Mouse (Mus musculus) brain, embryonic 14.5 days (tissue): ENCODE measurements around the gene Nod1. TPM values are rescaled to one million over a fixed set of nuclear protein-coding genes. Genes with fewer than 3 reads are reported as not detected.

ENCODE experiments used
- DNase-seq: peaks from one replicate; pipeline ENCODE4 v3.0.0-alpha.2; 2011; ENCODE audit warnings: low read depth
- CTCF ChIP-seq: fragments of 200-500 bp; IDR thresholded peaks from 2 replicates; pipeline ENCODE4 v1.5.1; 2012; ENCODE audit warnings: inconsistent platforms, mild to moderate bottlenecking, moderate library complexity, borderline replicate concordance; ENCODE audit not compliant: insufficient read depth, insufficient read length; ENCODE audit errors: extremely low read depth
- POLR2A ChIP-seq: fragments of 200-500 bp; IDR thresholded peaks from 2 replicates; pipeline ENCODE4 v1.6.1; 2012; ENCODE audit warnings: mild to moderate bottlenecking, inconsistent platforms, borderline replicate concordance; ENCODE audit not compliant: poor library complexity, insufficient read depth, insufficient read length, severe bottlenecking; ENCODE audit errors: extremely low read depth
- polyA plus RNA-seq: library from polyadenylated mRNA; depleted of rRNA; stranded (reverse); fragments of >200 nt; gene quantifications from 2 replicates; pipeline ENCODE4 v1.2.3, GENCODE M21; 2012

The Nod1 gene
- polyA plus RNA-seq, 1 experiment: 3.9 TPM

DNA sequence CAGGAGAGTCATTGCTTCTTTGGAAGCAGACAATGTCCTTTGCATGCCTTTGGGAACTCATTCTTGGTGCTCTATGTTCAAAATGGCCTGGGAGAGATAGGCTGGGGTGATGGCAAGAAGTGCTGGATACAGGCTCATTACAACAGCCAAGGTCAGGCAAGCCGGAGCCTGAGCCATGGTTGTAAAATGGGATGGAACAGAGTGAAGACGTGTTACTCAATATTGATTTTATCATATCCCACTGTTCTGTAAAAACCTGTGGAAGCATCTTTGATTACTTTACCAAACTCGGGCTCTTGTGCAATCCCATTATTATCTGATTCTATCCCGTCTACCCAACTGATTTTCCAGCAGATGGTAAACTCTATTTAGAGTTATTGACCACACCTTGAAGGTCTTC lies 28.9 kb upstream of the Nod1 start:
- TF ChIP-seq POLR2A: no peak
- no peak for TF ChIP-seq CTCF
- no peak for DNase-seq

- TF ChIP-seq POLR2A: no peak
- DNase-seq: no peak
Measured at GRCm38 (mm10) chr6:54997726-54998125, 25.3 kb upstream of the Nod1 start.

GRCm38 (mm10) chr6:54996361-54996760 lies 23.9 kb upstream of the Nod1 start:
- no peak for TF ChIP-seq POLR2A
- no peak for TF ChIP-seq CTCF
- DNase-seq: no peak

DNA sequence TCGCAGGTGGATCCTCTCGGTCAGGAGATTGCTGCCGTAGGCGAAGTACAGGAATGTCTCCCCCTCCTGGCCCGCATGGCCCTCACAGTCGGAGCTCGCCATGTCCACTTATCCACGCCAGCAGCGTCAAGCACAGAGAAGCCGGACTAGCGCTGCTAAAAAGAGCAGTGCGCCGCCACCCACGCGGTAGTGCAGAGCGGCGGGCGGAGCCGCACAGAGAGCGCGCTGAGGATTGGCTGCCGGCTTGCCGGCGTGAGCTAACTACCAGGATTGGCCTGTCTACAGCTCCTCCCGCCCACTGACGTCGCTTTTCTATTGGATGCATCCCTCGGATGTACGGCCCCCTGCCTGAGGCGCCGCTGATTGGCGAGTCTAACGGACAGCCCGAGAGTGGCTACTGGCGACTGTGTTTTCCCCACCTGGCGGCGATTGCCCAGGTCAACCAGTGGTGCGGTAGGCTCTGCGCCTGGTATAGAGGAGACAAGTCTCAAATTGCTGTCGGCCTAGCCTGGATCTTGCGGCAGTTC lies 20.4 kb upstream of the Nod1 start, which contains the start of gene Ggct:
Ggct (minus strand) TSS at position 217 of the 527 bp plus-strand sequence.
- peak; percentile 99 for DNase-seq
- TF ChIP-seq POLR2A (peak; percentile 27; the same call in 1 of the 2 replicates), CTCF (peak; percentile 67)

DNA sequence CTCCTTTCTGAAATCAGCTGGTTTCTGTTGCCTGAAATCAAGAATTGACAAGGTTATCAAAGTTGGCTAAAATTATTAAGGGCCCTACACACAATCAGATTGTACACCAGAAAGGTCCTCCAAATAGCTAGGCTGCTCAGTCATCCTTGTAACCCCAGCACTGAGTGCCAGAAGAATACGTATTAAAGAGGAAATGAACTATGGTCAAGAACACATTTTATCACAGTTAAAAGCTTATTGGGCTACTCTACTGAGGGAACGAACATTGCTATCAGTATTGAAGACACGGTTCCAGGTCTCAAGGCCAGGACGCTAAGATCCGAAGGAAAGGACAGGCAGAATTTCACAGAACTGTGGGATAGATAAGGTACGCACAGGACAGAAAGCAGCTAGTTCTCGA lies 19.7 kb upstream of the Nod1 start:
- TF ChIP-seq CTCF (no peak), POLR2A (no peak)
- DNase-seq: no peak

DNA sequence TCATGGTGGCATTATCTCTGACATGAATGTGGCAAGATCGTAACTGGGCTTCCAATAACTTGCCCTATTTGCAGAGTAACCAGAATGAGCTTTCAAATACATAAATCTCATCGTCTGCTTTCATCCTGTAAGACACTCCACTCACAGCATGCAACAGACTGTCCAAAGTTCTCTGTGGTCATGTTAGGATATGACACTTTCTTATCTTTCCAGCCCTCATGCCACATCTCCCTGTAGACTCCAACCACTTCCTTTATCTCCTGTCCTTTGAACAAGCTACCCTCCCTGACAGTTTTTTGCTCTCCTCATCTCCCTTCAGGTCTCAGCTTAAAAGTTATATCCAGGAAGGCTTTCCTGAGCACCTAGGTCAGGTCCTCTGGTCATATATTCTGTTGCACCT lies 18.8 kb upstream of the Nod1 start:
- TF ChIP-seq POLR2A: no peak
- no peak for TF ChIP-seq CTCF
- DNase-seq: no peak

GRCm38 (mm10) chr6:54988141-54988540 lies 15.7 kb upstream of the Nod1 start:
- DNase-seq: no peak
- TF ChIP-seq POLR2A (no peak), CTCF (no peak)

GRCm38 (mm10) chr6:54984096-54984495 lies 11.7 kb upstream of the Nod1 start:
- no peak for DNase-seq
- TF ChIP-seq POLR2A (no peak), CTCF (no peak)

DNA sequence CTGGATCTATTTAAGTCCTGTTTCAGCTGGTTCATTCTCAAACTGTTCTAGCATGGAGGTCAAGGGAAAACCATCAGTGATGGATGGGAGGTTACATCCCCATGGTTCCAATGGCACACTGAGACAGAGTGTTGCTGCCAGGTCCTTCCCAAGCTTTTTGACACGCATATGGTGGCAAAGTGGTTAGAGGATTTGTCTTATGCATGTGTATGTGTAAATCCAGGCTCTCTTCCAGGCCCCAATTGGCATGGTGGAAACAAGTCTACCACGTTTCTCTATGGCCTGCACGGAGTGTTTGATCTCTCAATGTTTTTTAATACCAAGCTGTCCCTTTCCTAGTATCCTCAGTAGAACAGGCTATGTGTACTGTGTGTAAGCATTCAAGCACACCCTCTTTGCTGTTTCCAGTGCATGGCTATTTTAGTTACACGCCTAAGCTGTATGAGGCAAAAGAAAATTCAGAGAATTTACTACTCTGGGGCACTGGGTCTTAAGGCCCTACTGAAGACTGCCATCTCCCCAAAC lies 11.2 kb upstream of the Nod1 start:
- peak; percentile 5 for DNase-seq
- TF ChIP-seq POLR2A: no peak
- TF ChIP-seq CTCF: no peak

DNA sequence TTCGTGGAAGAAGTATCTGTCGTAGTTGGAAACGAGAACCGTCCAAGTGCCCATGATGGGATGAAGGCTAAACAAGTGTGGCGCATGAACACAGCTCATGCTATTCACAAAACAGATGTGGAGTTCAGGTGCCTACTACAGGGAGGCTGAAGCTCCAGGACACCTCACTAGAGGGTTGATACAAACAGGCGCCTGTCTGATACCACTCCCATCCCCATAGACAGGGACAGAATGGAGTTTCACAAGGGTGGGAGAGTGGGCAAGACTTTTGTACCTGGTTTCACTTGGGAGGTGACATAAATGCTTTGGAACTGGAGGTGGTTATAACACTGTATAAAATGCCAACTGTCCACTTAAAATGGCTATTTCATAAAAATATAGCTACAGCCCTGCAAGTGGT lies 7.0 kb upstream of the Nod1 start:
- DNase-seq: no peak
- TF ChIP-seq POLR2A (no peak), CTCF (no peak)

DNA sequence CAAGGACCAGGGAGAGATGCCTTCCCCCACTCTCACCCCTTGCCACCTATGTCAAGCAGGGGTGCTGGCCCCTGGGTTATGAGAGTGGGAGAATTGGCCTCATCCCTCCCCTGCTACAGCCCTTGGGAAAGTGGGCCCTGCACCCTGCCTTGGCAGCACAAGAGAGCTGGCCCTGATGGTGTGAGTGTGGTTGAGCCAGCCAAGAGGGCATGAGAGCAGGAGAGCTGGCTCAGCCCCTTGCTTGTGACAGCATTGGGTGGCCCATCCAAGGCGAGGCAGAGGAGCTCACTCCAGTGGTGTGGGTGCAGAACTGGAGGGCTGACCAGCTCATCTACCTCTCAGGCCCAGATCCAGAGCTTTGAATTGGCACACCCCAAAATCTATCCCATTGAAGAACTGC lies 3.2 kb upstream of the Nod1 start:
- DNase-seq: no peak
- no peak for TF ChIP-seq POLR2A
- no peak for TF ChIP-seq CTCF

GRCm38 (mm10) chr6:54974501-54974900 lies 2.1 kb upstream of the Nod1 start:
- TF ChIP-seq CTCF (peak; percentile 45; the same call in 1 of the 2 replicates), POLR2A (no peak)
- DNase-seq: peak; percentile 8

DNA sequence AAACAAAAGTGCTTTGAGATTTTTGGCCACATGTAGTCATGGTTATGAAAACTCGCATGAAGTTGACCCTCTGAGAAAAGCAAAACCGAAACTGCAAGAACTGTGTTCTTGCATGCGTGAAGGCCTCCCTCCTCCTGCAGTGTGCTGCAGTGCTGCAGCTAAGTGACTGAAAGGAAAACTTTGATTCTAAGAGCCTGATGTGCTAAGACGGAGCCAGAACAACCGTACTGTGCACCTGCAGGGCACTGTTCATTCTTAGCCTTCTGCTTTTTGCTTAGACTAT lies 458 bp upstream of the Nod1 start:
- TF ChIP-seq POLR2A (no peak), CTCF (no peak)
- DNase-seq: peak; percentile 57

GRCm38 (mm10) chr6:54971731-54972110 lies 691 bp downstream of the Nod1 start:
- no peak for TF ChIP-seq POLR2A
- DNase-seq: no peak

DNA sequence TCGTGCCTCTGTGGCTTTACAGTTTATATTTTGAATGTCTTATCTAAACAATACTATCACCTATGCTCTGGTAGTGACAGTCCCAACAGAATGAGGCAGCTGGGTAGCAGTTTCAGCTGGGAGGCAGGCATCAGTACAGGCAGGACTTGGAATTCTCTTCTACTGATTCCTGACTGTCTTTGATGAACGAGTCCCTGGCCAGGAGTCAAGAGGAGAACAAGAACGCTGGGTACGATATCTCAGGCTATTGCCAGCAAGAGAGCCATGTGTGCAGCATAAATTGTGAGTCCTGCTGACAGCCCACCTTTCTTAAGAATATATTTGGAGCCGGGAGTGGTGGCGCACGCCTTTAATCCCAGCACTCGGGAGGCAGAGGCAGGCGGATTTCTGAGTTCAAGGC lies 1.9 kb downstream of the Nod1 start:
- TF ChIP-seq CTCF (no peak), POLR2A (no peak)
- DNase-seq: no peak
